Mouse (Mus musculus): ENCODE data around the gene Gm7030.
"Not testable (repeated sequence)": the region's sequence is repeated elsewhere in the genome, so short reads cannot be mapped to it uniquely, and the experiment has no call there.

The Gm7030 gene

GRCm38 (mm10) chr17:36135421-36136231 is 6.4 kb upstream of the Gm7030 start:
- not testable (repeated sequence) for DNase-seq (ENCODE audit: low read depth, low spot score)

GRCm38 (mm10) chr17:36131516-36132265 is 2.5 kb upstream of the Gm7030 start:
- peak; percentile 34 for DNase-seq (ENCODE audit: low read depth, low spot score)

- DNase-seq (ENCODE audit: low read depth, low spot score), result not testable (repeated sequence)
Observed at GRCm38 (mm10) chr17:36128525-36128924, 700 bp downstream of the Gm7030 start.

GRCm38 (mm10) chr17:36124111-36124510 is 5.1 kb downstream of the Gm7030 start:
- DNase-seq (ENCODE audit: low read depth, low spot score), result not testable (repeated sequence)

GRCm38 (mm10) chr17:36121352-36122020 is 7.7 kb downstream of the Gm7030 start, which contains the start of gene Gm19684:
Gm19684 (plus strand) TSS chr17:36121678.
- peak; percentile 97 for DNase-seq (ENCODE audit: low read depth, low spot score)

- DNase-seq (ENCODE audit: low read depth, low spot score), result not testable (repeated sequence)
Observed at GRCm38 (mm10) chr17:36120839-36121238, 8.4 kb downstream of the Gm7030 start.

- DNase-seq (ENCODE audit: low read depth, low spot score), result not testable (repeated sequence)
Observed at GRCm38 (mm10) chr17:36116545-36116944, 12.7 kb downstream of the Gm7030 start.

GRCm38 (mm10) chr17:36113979-36114593 is 15.1 kb downstream of the Gm7030 start:
- DNase-seq (ENCODE audit: low read depth, low spot score), result peak; percentile 69

- peak; percentile 86 for DNase-seq (ENCODE audit: low read depth, low spot score)
Observed at GRCm38 (mm10) chr17:36111510-36111868, 17.7 kb downstream of the Gm7030 start.

GRCm38 (mm10) chr17:36110641-36111509 is 18.4 kb downstream of the Gm7030 start:
- peak; percentile 56 for DNase-seq (ENCODE audit: low read depth, low spot score)

GRCm38 (mm10) chr17:36110129-36110528 is 19.1 kb downstream of the Gm7030 start:
- DNase-seq (ENCODE audit: low read depth, low spot score), result not testable (repeated sequence)

GRCm38 (mm10) chr17:36102091-36102490 is 27.1 kb downstream of the Gm7030 start:
- not testable (repeated sequence) for DNase-seq (ENCODE audit: low read depth, low spot score)

- not testable (repeated sequence) for DNase-seq (ENCODE audit: low read depth, low spot score)
Observed at GRCm38 (mm10) chr17:36099603-36100002, 29.6 kb downstream of the Gm7030 start.

- no peak for DNase-seq (ENCODE audit: low read depth, low spot score)
Observed at GRCm38 (mm10) chr17:36093936-36094335, 35.3 kb downstream of the Gm7030 start.

- not testable (repeated sequence) for DNase-seq (ENCODE audit: low read depth, low spot score)
Observed at GRCm38 (mm10) chr17:36092520-36092919, 36.7 kb downstream of the Gm7030 start.

GRCm38 (mm10) chr17:36091933-36092332 is 37.3 kb downstream of the Gm7030 start:
- DNase-seq (ENCODE audit: low read depth, low spot score), result not testable (repeated sequence)

GRCm38 (mm10) chr17:36085976-36086375 is 43.2 kb downstream of the Gm7030 start:
- not testable (repeated sequence) for DNase-seq (ENCODE audit: low read depth, low spot score)

- no peak for DNase-seq (ENCODE audit: low read depth, low spot score)
Observed at GRCm38 (mm10) chr17:36083870-36084451, 45.3 kb downstream of the Gm7030 start.

- DNase-seq (ENCODE audit: low read depth, low spot score), result peak; percentile 78
Observed at GRCm38 (mm10) chr17:36083266-36083869, 45.9 kb downstream of the Gm7030 start.
